Mouse (Mus musculus) liver, embryonic 11.5 days (tissue): ENCODE measurements around the gene C1qtnf7. TPM values are rescaled to one million over a fixed set of nuclear protein-coding genes. Genes with fewer than 3 reads are reported as not detected.

Experiments
- ATAC-seq: fragments of 200-750 bp; cut with Nextera tagmentation; replicated peaks from 2 replicates; pipeline ENCODE4 v1.8.0; 2017; ENCODE audit warnings: moderate number of reproducible peaks, mild to moderate bottlenecking, moderate TSS enrichment, moderate library complexity; ENCODE audit not compliant: low FRiP score
- DNase-seq: peaks from one replicate; pipeline ENCODE4 v3.0.0-alpha.2; 2017; ENCODE audit warnings: low spot score
- H3K27ac ChIP-seq: fragments of 300-500 bp; sonication (generic); 2 replicates; pipeline ENCODE4 v1.5.1; 2014; ENCODE audit warnings: mild to moderate bottlenecking, low read depth, low read length, control low read depth
- H3K27me3 ChIP-seq: fragments of 300-500 bp; sonication (generic); replicated peaks from 2 replicates; pipeline ENCODE4 v1.6.1; 2014; ENCODE audit warnings: low read length, mixed read lengths; ENCODE audit not compliant: control insufficient read depth, insufficient read depth
- H3K36me3 ChIP-seq: fragments of 300-500 bp; sonication (generic); 2 replicates; pipeline ENCODE4 v1.6.1; 2014; ENCODE audit warnings: mild to moderate bottlenecking, low read length, moderate library complexity, mixed read lengths; ENCODE audit not compliant: control insufficient read depth, insufficient read depth
- H3K4me1 ChIP-seq: fragments of 300-500 bp; sonication (generic); replicated peaks from 2 replicates; pipeline ENCODE4 v1.6.1; 2014; ENCODE audit warnings: low read length, mixed read lengths; ENCODE audit not compliant: control insufficient read depth, insufficient read depth
- H3K4me2 ChIP-seq: fragments of 300-500 bp; sonication (generic); 2 replicates; pipeline ENCODE4 v1.6.1; 2014; ENCODE audit warnings: mild to moderate bottlenecking, control low read depth, moderate library complexity
- H3K4me3 ChIP-seq: fragments of 300-500 bp; sonication (generic); 2 replicates; pipeline ENCODE4 v1.5.1; 2014; ENCODE audit warnings: low read depth, low read length, control low read depth
- H3K9ac ChIP-seq: fragments of 300-500 bp; sonication (generic); 2 replicates; pipeline ENCODE4 v1.6.1; 2014; ENCODE audit warnings: low read depth, low read length, control low read depth
- H3K9me3 ChIP-seq: fragments of 300-500 bp; sonication (generic); 2 replicates; pipeline ENCODE4 v1.6.1; 2016; ENCODE audit warnings: low read length, inconsistent platforms, mixed read lengths; ENCODE audit not compliant: control insufficient read depth
- WGBS: fragments of 180-500 bp; shearing (Covaris S2); extraction: QIAGEN DNeasy Blood & Tissue Kit; methylation state at CpG from one replicate; pipeline ENCODE4 v1.1.7; 2014; 5-methylcytosine and 5-hydroxymethylcytosine counted together
- polyA plus RNA-seq: library from polyadenylated mRNA; unstranded; fragments of >200 nt; fragmentation: Nextera tagmentation; extraction: Ambion mirVana; gene quantifications from 2 replicates; pipeline ENCODE4 v1.2.1, GENCODE M21; 2014

The C1qtnf7 gene
- polyA plus RNA-seq, 1 experiment from 2014 or later, result 2.3 TPM

- Histone ChIP-seq H3K9me3 (no peaks in the 10 kb centered on the region), H3K4me2 (no peak overlapping the region), H3K36me3 (no peaks in the 10 kb centered on the region), H3K27ac (no peak overlapping the region), H3K4me1 (no peaks in the 10 kb centered on the region), H3K9ac (no peak overlapping the region), H3K4me3 (no peak overlapping the region), H3K27me3 (no peaks in the 10 kb centered on the region)
- DNase-seq (no peak), ATAC-seq (no peak)
- WGBS, result 77% methylated on average over 6 of the region's 6 CpGs
These were observed 11.7 kb downstream of the C1qtnf7 start for GRCm38 (mm10) chr5:43526874-43527584.

GRCm38 (mm10) chr5:43530186-43530585 lies 14.8 kb downstream of the C1qtnf7 start:
- no peaks in the 10 kb centered on the region for H3K36me3 ChIP-seq
- no peak overlapping the region for H3K27ac ChIP-seq
- no peak overlapping the region for H3K4me3 ChIP-seq
- no peak overlapping the region for H3K9ac ChIP-seq
- ATAC-seq (no peak), DNase-seq (no peak)
- 77% methylated on average over 3 of the region's 3 CpGs for WGBS
- H3K9me3 ChIP-seq, result no peaks in the 10 kb centered on the region
- no peaks in the 10 kb centered on the region for H3K27me3 ChIP-seq
- H3K4me2 ChIP-seq, result no peak overlapping the region
- H3K4me1 ChIP-seq, result no peaks in the 10 kb centered on the region

- ATAC-seq (no peak), DNase-seq (no peak)
- Histone ChIP-seq H3K36me3 (no peaks in the 10 kb centered on the region), H3K4me2 (no peak overlapping the region), H3K27me3 (no peaks in the 10 kb centered on the region), H3K9ac (no peak overlapping the region), H3K4me3 (no peak overlapping the region), H3K27ac (no peak overlapping the region), H3K4me1 (no peaks in the 10 kb centered on the region), H3K9me3 (no peaks in the 10 kb centered on the region)
- 90% methylated on average over 1 of the region's 1 CpGs for WGBS
These were observed 15.5 kb downstream of the C1qtnf7 start for GRCm38 (mm10) chr5:43530886-43531285.

- ATAC-seq (no peak), DNase-seq (no peak)
- Histone ChIP-seq H3K9ac (no peak overlapping the region), H3K27me3 (no peaks in the 10 kb centered on the region), H3K9me3 (no peaks in the 10 kb centered on the region), H3K36me3 (no peaks in the 10 kb centered on the region), H3K4me1 (no peaks in the 10 kb centered on the region), H3K4me3 (no peak overlapping the region), H3K4me2 (no peak overlapping the region), H3K27ac (no peak overlapping the region)
- 75% methylated on average over 14 of the region's 14 CpGs for WGBS
These were observed 23.2 kb downstream of the C1qtnf7 start for GRCm38 (mm10) chr5:43538322-43539167.

GRCm38 (mm10) chr5:43539168-43539516 lies 23.8 kb downstream of the C1qtnf7 start:
- WGBS, result 55% methylated on average over 3 of the region's 3 CpGs
- Histone ChIP-seq H3K27me3 (no peaks in the 10 kb centered on the region), H3K9ac (no peak overlapping the region), H3K9me3 (no peaks in the 10 kb centered on the region), H3K4me3 (no peak overlapping the region), H3K36me3 (no peaks in the 10 kb centered on the region), H3K27ac (no peak overlapping the region), H3K4me2 (no peak overlapping the region), H3K4me1 (no peaks in the 10 kb centered on the region)
- no peak for DNase-seq
- no peak for ATAC-seq

GRCm38 (mm10) chr5:43539871-43540270 lies 24.5 kb downstream of the C1qtnf7 start:
- DNase-seq, result no peak

GRCm38 (mm10) chr5:43541492-43541891 lies 26.2 kb downstream of the C1qtnf7 start:
- Histone ChIP-seq H3K4me1 (no peaks in the 10 kb centered on the region), H3K27me3 (no peaks in the 10 kb centered on the region), H3K27ac (no peak overlapping the region), H3K4me3 (no peak overlapping the region), H3K36me3 (no peaks in the 10 kb centered on the region), H3K4me2 (no peak overlapping the region), H3K9me3 (no peaks in the 10 kb centered on the region), H3K9ac (no peak overlapping the region)
- 70% methylated on average over 5 of the region's 5 CpGs for WGBS
- peak; percentile 54 for ATAC-seq
- no peak for DNase-seq

More at GRCm38 (mm10) chr5:43539871-43540270, 24.5 kb downstream of the C1qtnf7 start:
- no peaks in the 10 kb centered on the region for H3K36me3 ChIP-seq
- no peak for ATAC-seq
- no peak overlapping the region for H3K27ac ChIP-seq
- H3K4me1 ChIP-seq, result no peaks in the 10 kb centered on the region
- no peaks in the 10 kb centered on the region for H3K27me3 ChIP-seq
- no peak overlapping the region for H3K4me2 ChIP-seq
- H3K9me3 ChIP-seq, result no peaks in the 10 kb centered on the region
- no peak overlapping the region for H3K4me3 ChIP-seq
- no peak overlapping the region for H3K9ac ChIP-seq

- Histone ChIP-seq H3K9ac (no peak overlapping the region), H3K9me3 (no peaks in the 10 kb centered on the region), H3K4me1 (no peaks in the 10 kb centered on the region), H3K4me2 (no peak overlapping the region), H3K36me3 (no peaks in the 10 kb centered on the region), H3K27me3 (no peaks in the 10 kb centered on the region), H3K27ac (no peak overlapping the region), H3K4me3 (no peak overlapping the region)
- ATAC-seq, result peak; percentile 70
- 46% methylated on average over 7 of the region's 7 CpGs for WGBS
- no peak for DNase-seq
These were observed 27.0 kb downstream of the C1qtnf7 start for GRCm38 (mm10) chr5:43542246-43542845.
